Mouse (Mus musculus): Measurements from ENCODE around the gene Lpcat3. TPM values are rescaled to one million over a fixed set of nuclear protein-coding genes. Genes with fewer than 3 reads are reported as not detected.

The Lpcat3 gene
- total RNA-seq, 2 experiments from 2014 or later = 31.0 to 32.6 TPM

DNA sequence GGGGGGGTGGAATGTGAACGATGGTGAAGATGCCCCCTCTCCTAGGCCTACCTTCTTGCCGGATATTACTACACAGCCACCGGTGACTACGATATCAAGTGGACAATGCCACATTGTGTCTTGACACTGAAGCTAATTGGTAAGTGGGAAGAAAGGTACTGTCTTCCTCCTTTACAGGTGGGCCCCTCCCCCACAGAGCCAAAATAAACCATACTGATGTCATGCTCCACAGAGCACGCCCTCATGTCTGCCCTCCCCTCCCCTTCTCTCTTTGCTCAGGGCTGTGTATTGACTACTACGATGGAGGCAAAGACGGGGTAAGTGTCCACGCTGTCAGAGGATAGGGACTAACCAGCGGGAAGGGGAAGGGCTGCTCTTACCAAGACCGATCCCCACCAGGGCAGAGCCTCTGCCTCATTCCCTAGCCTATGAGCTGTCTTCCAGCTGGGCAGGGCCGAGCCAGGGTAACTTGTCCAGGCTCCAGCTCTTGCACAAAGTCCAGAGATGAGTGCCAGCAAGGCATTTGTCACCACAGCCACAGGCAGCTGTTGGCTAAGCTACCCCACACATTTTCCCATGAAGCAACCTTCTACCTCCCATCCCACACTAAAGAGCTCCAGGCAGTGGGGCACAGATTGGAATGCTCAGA is 37.3 kb downstream of the Lpcat3 start:
- no peak overlapping the region for H3K4me3 ChIP-seq
- peak; percentile 67 to 76 for DNase-seq (ENCODE audit: low spot score in 2 of 2)
- TF ChIP-seq CTCF (conservative IDR thresholded peaks at IDR 0.05) = no peak
- peak overlapping the region; percentile 81 for H3K27ac ChIP-seq

DNA sequence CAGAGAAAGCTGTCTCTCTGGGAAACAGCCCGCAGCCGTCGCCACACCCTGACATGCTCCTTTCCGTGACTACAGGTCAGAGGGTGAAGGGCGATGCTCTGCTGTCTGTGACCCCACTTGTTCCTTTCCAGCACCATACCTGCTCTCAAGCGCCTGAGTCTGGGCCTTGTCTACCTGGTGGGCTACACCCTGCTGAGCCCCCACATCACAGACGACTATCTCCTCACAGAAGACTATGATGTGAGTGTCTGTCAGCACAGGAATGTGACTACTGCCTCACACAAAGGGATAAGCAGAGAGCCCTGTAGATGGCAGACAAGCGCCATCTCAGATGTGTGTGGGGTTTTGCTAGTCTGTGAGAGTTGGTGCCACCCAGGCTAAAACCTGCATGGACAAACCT is 38.5 kb downstream of the Lpcat3 start:
- H3K4me3 ChIP-seq = no peak overlapping the region
- no peak for DNase-seq (ENCODE audit: low spot score in 2 of 2)
- peak overlapping the region; percentile 81 for H3K27ac ChIP-seq
- peak; percentile 62 for TF ChIP-seq CTCF (conservative IDR thresholded peaks at IDR 0.05)

DNA sequence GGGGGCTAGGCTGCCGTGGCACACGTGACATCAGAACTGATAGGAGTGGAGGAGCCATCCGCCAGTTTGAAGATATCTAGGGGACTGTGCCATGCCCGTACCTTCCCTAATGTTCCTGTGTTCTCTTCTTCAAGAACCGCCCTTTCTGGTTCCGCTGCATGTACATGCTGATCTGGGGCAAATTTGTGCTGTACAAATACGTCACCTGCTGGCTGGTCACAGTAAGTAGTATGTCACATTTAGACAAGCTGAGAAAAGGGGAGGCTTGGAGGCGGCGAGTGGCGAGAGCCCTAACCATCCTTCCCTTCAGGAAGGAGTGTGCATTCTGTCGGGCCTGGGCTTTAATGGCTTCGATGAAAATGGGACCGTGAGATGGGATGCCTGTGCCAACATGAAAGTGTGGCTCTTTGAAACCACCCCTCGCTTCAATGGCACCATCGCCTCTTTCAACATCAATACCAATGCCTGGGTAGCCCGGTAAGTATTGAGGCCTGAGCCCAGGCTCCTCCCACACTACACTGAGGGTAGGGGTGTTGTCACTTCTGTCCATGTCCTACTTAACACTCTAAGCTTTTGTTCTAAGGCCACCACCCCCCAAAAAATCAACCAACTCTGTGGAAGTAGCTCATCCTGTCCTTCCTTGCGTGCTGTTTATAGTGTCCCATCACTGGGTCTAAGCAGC is 39.4 kb downstream of the Lpcat3 start:
- DNase-seq (ENCODE audit: low spot score in 2 of 2) = no peak
- TF ChIP-seq CTCF (conservative IDR thresholded peaks at IDR 0.05) = no peak
- Histone ChIP-seq H3K4me3 (no peak overlapping the region), H3K27ac (peak overlapping the region; percentile 81; the same call in 1 of the 2 replicates)

DNA sequence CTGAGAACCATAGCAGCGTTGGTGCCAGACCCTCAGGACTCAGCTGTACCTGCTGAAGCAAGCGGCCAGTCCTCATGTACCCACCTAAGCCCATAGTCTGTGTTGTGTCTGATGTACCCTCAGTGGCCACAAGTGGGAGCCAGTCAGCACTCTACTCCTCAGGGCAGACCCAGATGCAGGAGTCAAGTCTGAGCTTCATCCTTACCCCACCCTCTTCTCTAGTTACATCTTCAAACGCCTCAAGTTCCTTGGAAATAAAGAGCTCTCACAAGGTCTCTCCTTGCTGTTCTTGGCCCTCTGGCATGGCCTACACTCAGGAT is 39.9 kb downstream of the Lpcat3 start:
- TF ChIP-seq CTCF (conservative IDR thresholded peaks at IDR 0.05) = peak; percentile 91
- peak; percentile 59 to 69 for DNase-seq (ENCODE audit: low spot score in 2 of 2)
- Histone ChIP-seq H3K4me3 (no peak overlapping the region), H3K27ac (peak overlapping the region; percentile 81; the same call in 1 of the 2 replicates)

DNA sequence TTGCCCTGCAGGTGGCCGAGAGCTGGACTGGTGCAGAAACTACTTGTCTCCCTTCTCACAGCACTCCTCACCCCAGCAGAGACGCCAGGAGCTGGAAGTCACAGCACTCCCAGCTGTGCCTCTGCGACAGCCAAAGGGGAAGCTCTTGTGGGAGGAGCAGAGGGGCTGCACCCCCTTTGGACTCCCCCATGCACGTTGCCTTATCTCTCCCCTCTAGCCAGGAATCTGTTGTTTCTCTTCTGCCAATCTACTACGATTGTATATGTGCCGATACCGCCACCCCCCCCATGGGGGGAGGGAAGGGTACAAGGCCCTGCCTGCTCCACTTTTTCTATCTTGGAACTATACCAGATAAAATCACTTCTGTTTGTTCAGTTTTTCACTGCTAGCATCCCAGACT is 41.0 kb downstream of the Lpcat3 start:
- no peak for TF ChIP-seq CTCF (conservative IDR thresholded peaks at IDR 0.05)

DNA sequence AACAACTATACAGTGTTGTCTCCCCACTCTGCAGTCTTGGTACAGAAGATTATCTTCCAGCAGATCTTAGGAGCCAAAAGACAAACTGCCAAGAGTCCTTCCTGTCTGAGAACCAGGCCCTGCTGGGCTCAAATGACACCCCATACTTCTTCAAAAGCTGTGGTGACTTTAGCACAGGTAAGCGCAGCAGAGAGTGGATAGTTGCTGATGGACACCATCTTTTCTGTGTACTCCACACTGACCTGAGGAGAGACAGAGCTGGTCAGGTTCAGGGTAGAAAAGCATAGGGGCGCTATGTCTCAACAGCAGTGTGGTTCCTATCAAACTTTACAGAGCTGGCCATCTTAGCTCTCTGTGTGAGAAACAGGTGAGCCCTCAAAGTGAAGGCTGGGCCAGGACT is 41.6 kb downstream of the Lpcat3 start:
- no peak for DNase-seq (ENCODE audit: low spot score in 2 of 2)
- TF ChIP-seq CTCF (conservative IDR thresholded peaks at IDR 0.05) = no peak
- Histone ChIP-seq H3K4me3 (no peak overlapping the region), H3K27ac (peak overlapping the region; percentile 40; the same call in 1 of the 2 replicates)

More for the DNA sequence above, 41.0 kb downstream of the Lpcat3 start:
- no peak overlapping the region for H3K4me3 ChIP-seq
- DNase-seq (ENCODE audit: low spot score in 2 of 2) = no peak
- peak overlapping the region; percentile 40 for H3K27ac ChIP-seq

DNA sequence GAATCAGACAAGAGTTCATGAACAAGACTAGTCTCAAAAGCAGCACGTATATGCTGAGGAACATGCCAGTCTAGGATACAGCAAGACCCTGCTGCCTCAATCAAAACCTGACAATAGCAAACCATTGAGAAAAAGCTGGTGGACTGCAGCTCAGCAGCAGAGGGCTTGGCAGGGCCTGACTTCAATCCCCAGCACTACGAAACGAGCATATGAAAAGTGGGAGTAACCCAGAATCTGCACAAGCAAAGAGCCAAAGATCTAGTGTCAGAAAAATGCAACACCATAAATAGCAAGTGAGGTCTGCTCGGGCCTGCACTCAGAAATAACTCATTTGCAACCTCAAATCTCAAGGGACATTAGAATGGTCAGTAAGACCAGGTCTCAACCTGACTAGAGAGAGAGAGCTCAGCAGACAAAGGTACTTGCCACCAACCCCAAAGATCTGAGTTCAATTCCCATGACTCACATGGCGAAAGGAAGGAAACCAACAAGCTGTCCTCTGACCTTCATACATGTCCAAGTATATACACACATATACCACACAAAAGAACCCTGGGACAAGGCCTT is 43.3 kb downstream of the Lpcat3 start:
- no peak for DNase-seq (ENCODE audit: low spot score in 2 of 2)
- Histone ChIP-seq H3K27ac (peak overlapping the region; percentile 87), H3K4me3 (no peak overlapping the region)
- TF ChIP-seq CTCF (conservative IDR thresholded peaks at IDR 0.05) = no peak

DNA sequence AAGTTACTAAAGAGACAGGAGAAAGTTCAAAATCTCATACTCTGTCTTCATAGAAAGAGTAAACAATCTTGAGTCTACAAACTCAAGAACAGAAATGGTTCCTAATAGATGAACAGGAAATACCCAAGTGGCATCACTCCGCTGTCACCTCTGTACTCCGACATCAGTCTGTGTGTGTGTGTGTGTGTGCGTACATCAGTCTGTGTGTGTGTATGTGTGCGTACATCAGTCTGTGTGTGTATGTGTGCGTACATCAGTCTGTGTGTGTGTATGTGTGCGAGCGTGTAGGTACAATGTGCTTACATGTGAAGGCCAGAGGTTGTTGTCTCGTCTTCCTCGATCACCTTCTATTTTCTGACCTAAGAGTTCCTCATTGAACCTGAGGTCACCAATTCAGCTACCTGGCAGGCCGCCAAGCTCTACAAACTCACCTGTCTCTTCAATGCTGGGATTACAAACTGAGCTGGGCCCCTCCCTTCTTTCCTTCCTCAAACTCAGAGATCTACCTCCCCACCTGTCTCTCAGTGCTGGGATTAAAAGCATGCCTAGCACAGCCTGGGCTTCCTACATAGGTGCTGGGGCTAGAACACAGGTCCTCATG is 45.6 kb downstream of the Lpcat3 start:
- Histone ChIP-seq H3K4me3 (no peak overlapping the region), H3K27ac (no peak overlapping the region)
- no peak for TF ChIP-seq CTCF (conservative IDR thresholded peaks at IDR 0.05)
- no peak for DNase-seq (ENCODE audit: low spot score in 2 of 2)

DNA sequence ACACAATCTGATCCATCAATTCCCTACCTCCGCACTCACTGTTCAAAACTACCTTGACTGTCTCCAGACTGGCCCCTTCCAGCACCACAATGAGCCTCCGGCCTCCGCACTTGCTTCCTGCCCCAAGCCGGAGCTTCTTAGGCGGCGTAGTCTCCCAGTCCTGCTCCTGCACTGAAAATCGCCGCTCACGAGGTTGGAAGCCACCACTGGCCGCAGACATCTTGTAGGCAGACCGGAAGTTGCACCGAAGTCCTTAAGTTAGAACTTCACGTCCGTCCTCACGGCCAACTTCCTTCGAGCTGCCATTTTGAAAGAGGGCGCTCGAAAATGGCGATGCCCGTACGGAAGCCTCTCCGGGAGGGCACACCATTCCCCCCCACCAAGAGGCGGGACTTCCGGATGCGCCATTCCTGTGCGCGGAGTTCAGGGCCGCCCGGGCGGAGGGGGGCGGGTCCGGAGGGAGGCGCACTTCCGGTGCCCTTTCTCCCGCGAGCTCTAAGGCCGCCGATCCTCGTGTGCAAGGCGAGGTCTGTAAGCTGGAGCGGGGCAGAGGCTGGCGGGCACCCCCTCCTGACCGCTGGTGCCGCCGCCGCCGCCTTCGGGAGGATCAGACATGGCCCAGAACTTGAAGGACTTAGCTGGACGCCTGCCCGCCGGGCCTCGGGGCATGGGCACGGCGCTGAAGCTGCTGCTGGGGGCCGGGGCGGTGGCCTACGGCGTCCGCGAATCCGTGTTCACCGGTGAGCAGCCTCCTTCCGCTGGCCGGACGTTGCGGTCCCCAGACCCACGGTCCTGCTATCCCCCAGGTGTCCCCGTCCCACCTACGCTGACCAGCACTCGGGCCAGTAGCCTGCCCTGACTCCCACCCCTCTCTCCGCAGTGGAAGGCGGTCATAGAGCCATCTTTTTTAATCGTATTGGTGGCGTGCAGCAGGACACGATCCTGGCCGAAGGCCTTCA is 49.3 kb downstream of the Lpcat3 start, which contains the start of the genes Emg1 and Phb2:
Emg1 (minus strand) TSS at position 355 of the 959 bp plus-strand sequence.
Phb2 (plus strand) TSS at position 513 of the 959 bp plus-strand sequence.
- peak; percentile 98 for DNase-seq (ENCODE audit: low spot score in 2 of 2)
- H3K27ac ChIP-seq = peak within 1 kb of the TSS; percentile 94
- peak within 1 kb of the TSS; percentile 98 for H3K4me3 ChIP-seq
- peak; percentile 32; the same call in 1 of the 2 replicates for TF ChIP-seq CTCF (conservative IDR thresholded peaks at IDR 0.05)

DNA sequence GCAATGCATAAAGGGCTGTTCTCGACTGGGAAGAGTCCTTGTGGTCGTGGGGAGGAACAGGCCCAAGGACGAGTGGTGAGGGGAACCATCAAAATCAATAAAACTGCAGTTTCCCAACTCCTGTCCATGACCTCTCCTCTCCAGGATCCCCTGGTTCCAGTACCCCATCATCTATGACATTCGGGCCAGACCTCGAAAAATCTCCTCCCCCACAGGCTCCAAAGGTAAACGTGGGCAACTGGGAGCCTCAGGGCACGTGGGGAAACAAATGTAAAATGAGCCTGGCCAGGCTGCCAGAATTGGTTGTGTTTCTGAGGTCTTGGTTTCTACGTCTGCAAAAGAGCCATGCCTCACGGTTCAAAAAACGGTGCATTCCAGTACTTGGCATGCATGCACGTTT is 50.1 kb downstream of the Lpcat3 start:
- Histone ChIP-seq H3K27ac (peak overlapping the region; percentile 94), H3K4me3 (peak overlapping the region; percentile 98)
- peak; percentile 35 for TF ChIP-seq CTCF (conservative IDR thresholded peaks at IDR 0.05)
- no peak for DNase-seq (ENCODE audit: low spot score in 2 of 2)

DNA sequence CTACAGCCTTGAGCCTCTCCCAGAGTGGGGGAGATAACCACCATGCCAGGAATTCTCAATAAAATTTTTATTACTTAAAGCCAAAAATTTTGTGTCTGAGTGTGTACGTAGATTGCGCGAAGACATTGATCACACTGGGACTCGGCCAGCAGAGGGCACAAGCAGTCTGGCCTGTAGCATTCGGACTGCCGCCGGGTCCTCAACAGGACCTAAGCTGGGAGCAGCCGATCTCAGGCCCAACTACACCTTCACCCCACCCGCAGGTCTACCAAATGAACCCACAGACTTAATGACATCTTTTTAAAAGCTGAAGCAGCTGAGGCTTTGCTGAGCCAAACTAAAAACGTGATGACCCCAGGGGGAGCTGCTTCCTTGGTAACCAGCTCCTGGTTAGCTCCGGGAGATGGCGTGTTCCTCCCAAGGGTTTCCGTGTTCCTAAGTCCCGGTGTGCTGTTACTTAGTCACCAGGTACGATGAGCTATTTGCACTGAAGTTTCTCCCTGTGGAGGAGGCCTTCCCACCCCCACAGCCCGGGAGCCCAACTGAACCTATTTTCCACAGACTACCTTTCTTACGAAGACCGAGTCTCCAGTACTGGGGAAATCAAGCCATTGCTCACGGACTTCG is 54.1 kb downstream of the Lpcat3 start:
- no peak for DNase-seq (ENCODE audit: low spot score in 2 of 2)
- TF ChIP-seq CTCF (conservative IDR thresholded peaks at IDR 0.05) = peak; percentile 68
- Histone ChIP-seq H3K4me3 (no peak overlapping the region), H3K27ac (no peak overlapping the region)

DNA sequence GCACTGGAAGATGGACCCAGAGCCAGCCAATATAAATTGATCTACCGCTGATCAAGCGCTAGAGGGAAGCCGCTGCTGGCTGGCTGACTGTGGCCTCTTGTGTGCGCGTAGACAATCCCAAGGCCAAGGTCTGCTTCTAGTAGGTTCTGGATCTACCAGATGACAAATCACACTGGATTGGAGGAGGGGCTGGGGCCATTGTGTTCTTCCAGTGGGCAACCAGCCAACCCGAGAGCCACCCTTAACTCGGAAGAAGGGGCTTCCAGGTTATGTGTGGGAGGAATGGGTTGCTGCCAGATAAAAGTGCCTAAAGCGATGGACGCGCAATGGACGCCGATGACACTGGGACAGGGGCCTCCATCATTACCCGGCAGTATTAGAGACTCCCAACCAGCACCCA is 55.1 kb downstream of the Lpcat3 start:
- Histone ChIP-seq H3K4me3 (no peak overlapping the region), H3K27ac (no peak overlapping the region)
- no peak for TF ChIP-seq CTCF (conservative IDR thresholded peaks at IDR 0.05)
- no peak for DNase-seq (ENCODE audit: low spot score in 2 of 2)

Data from layer of hippocampus, adult 2 months (tissue).